10 mouse cellular contexts compared by ENCODE assay signal in genomic region chr1:194622174-194622573, GRCm38 (mm10). TPM values are rescaled to one million over a fixed set of nuclear protein-coding genes. Genes with fewer than 3 reads are reported as not detected.
A peak's percentile ranks its signal among the peaks of the same experiment; 100 is the strongest.
DNase-seq lines count a peak whose midpoint lies in the region; ATAC-seq and TF ChIP-seq lines count a peak whose summit lies in the region.
"Had no signal": no experiment of that assay in that cellular context is flagged by ENCODE, and none has a peak within 500 bp of the region (broad histone marks: within the 10 kb centered on the region; RNA-seq: fewer than 3 reads in every experiment).

No protein-coding gene starts in this region.

- TF ChIP-seq CTCF in kidney, postnatal 0 days (IDR thresholded peaks at IDR 0.05; ENCODE audit: low read depth): no peak
- no peak for TF ChIP-seq CTCF in midbrain, postnatal 0 days (IDR thresholded peaks at IDR 0.05)
- no peak for TF ChIP-seq CTCF in thymus, adult 2 months (IDR thresholded peaks at IDR 0.05; ENCODE audit: borderline replicate concordance, control insufficient read depth, extremely low read depth, insufficient read depth, low read length, poor library complexity)

- H3K27ac ChIP-seq in kidney, postnatal 0 days: no peak overlapping the region
- H3K27ac ChIP-seq in forebrain, embryonic 10.5 days: no peak overlapping the region
- peak overlapping the region; percentile 10; the same call in 1 of the 2 replicates for H3K27ac ChIP-seq in hindbrain, embryonic 16.5 days (ENCODE audit: low read depth, low read length)
- no peak overlapping the region for H3K27ac ChIP-seq in midbrain, postnatal 0 days (ENCODE audit: low read depth, low read length)
- H3K27ac ChIP-seq in thymus, adult 2 months (ENCODE audit: control insufficient read depth, insufficient read depth, low read length): no peak overlapping the region

- H3K4me3 ChIP-seq in kidney, postnatal 0 days (replicated peaks; ENCODE audit: low read depth, low read length): 0 out of 2 replicates have a peak overlapping the region, but pooled peaks have one; percentile 78
- peak overlapping the region; percentile 81 for H3K4me3 ChIP-seq in forebrain, embryonic 10.5 days
- H3K4me3 ChIP-seq in hindbrain, embryonic 16.5 days (ENCODE audit: low read length): peak overlapping the region; percentile 97
- peak overlapping the region; percentile 94 for H3K4me3 ChIP-seq in midbrain, postnatal 0 days (ENCODE audit: low read depth, low read length)
- no peak overlapping the region for H3K4me3 ChIP-seq in thymus, adult 2 months (ENCODE audit: control insufficient read depth, insufficient read depth, low read length)

- H3K9ac ChIP-seq in kidney, postnatal 0 days (ENCODE audit: low read depth, low read length): no peak overlapping the region
- H3K9ac ChIP-seq in hindbrain, embryonic 16.5 days (ENCODE audit: low read depth, low read length): peak overlapping the region; percentile 97
- H3K9ac ChIP-seq in midbrain, postnatal 0 days (replicated peaks; ENCODE audit: low read length, poor library complexity, severe bottlenecking): peak overlapping the region; percentile 48; the same call in 1 of the 2 replicates

- H3K4me2 ChIP-seq in kidney, postnatal 0 days (ENCODE audit: low read length): peak overlapping the region; percentile 91
- peak overlapping the region; percentile 90 for H3K4me2 ChIP-seq in hindbrain, embryonic 16.5 days (ENCODE audit: low read length)
- peak overlapping the region; percentile 88 for H3K4me2 ChIP-seq in midbrain, postnatal 0 days (ENCODE audit: low read depth, low read length, poor library complexity, severe bottlenecking)

- no peaks in the 10 kb centered on the region for H3K9me3 ChIP-seq in kidney, postnatal 0 days (replicated peaks; ENCODE audit: low read length)
- H3K9me3 ChIP-seq in forebrain, embryonic 10.5 days: no peaks in the 10 kb centered on the region
- H3K9me3 ChIP-seq in hindbrain, embryonic 16.5 days (ENCODE audit: control insufficient read depth, low read length): no peaks in the 10 kb centered on the region
- H3K9me3 ChIP-seq in midbrain, postnatal 0 days (ENCODE audit: low read length): no peaks in the 10 kb centered on the region

- TF ChIP-seq POLR2A in thymus, adult 2 months (IDR thresholded peaks at IDR 0.05; ENCODE audit: control insufficient read depth, extremely low read depth, insufficient read depth, low read length, poor library complexity): no peak

- ATAC-seq in kidney, postnatal 0 days (replicated peaks; ENCODE audit: low FRiP score, low read depth): no peak
- no peak for ATAC-seq in hindbrain, embryonic 16.5 days
- ATAC-seq in midbrain, postnatal 0 days (ENCODE audit: low FRiP score): no peak

- peaks cover 12% of the 10 kb centered on the region for H3K4me1 ChIP-seq in kidney, postnatal 0 days (replicated peaks; ENCODE audit: insufficient read depth, low read length)
- peaks cover 81% of the 10 kb centered on the region for H3K4me1 ChIP-seq in forebrain, embryonic 10.5 days
- H3K4me1 ChIP-seq in hindbrain, embryonic 16.5 days (ENCODE audit: control insufficient read depth, insufficient read depth, low read depth, low read length): peaks cover 39% of the 10 kb centered on the region
- peaks cover 17% of the 10 kb centered on the region for H3K4me1 ChIP-seq in midbrain, postnatal 0 days (ENCODE audit: insufficient read depth, low read length)
- no peaks in the 10 kb centered on the region; the same call in 1 of the 2 replicates for H3K4me1 ChIP-seq in thymus, adult 2 months (replicated peaks; ENCODE audit: control insufficient read depth, insufficient read depth, low read length)

- DNase-seq in kidney, postnatal 0 days (ENCODE audit: low spot score): no peak
- DNase-seq in kidney, postnatal 14 days: no peak
- no peak for DNase-seq in forebrain, embryonic 10.5 days (ENCODE audit: extremely low spot score, low spot score)
- DNase-seq in midbrain, postnatal 0 days (ENCODE audit: low spot score): no peak
- DNase-seq in thymus, adult 2 months: no peak
- DNase-seq in cerebellum, postnatal 10 days: no peak
- DNase-seq in cerebellum, postnatal 14 days: no peak
- DNase-seq: kidney, postnatal 25 days; right cerebral cortex, postnatal 4 days had no signal

- WGBS in kidney, postnatal 0 days: 75% methylated on average over 3 of the region's 3 CpGs
- 64% methylated on average over 3 of the region's 3 CpGs for WGBS in forebrain, embryonic 10.5 days
- WGBS in hindbrain, embryonic 16.5 days: 18% methylated on average over 3 of the region's 3 CpGs
- WGBS in midbrain, postnatal 0 days: 54% methylated on average over 3 of the region's 3 CpGs
- 83% methylated on average over 3 of the region's 3 CpGs for WGBS in thymus, adult 2 months

- no peaks in the 10 kb centered on the region for H3K36me3 ChIP-seq in kidney, postnatal 0 days (ENCODE audit: insufficient read depth, low read length)
- no peaks in the 10 kb centered on the region for H3K36me3 ChIP-seq in forebrain, embryonic 10.5 days (replicated peaks)
- no peaks in the 10 kb centered on the region for H3K36me3 ChIP-seq in hindbrain, embryonic 16.5 days (ENCODE audit: control insufficient read depth, insufficient read depth, low read length)
- H3K36me3 ChIP-seq in midbrain, postnatal 0 days (ENCODE audit: insufficient read depth, low read length): no peaks in the 10 kb centered on the region
- no peaks in the 10 kb centered on the region for H3K36me3 ChIP-seq in thymus, adult 2 months (ENCODE audit: control insufficient read depth, insufficient read depth, low read length)

- H3K27me3 ChIP-seq in kidney, postnatal 0 days (ENCODE audit: insufficient read depth, low read length): no peaks in the 10 kb centered on the region
- H3K27me3 ChIP-seq in forebrain, embryonic 10.5 days (ENCODE audit: poor library complexity, severe bottlenecking): peaks cover 43% of the 10 kb centered on the region
- no peaks in the 10 kb centered on the region for H3K27me3 ChIP-seq in hindbrain, embryonic 16.5 days (replicated peaks; ENCODE audit: control insufficient read depth, insufficient read depth, low read length)
- H3K27me3 ChIP-seq in midbrain, postnatal 0 days (ENCODE audit: insufficient read depth, low read length): no peaks in the 10 kb centered on the region
- H3K27me3 ChIP-seq in thymus, adult 2 months (ENCODE audit: control insufficient read depth, insufficient read depth, low read length): peaks cover 3% of the 10 kb centered on the region; the same call in 1 of the 2 replicates

RNA-seq across cellular contexts. Expression of gene Plxna2, which starts 4.2 kb away (rescaled TPM):
- 2.6 and 2.8 TPM in 2 replicates for polyA plus RNA-seq in kidney, postnatal 0 days (2015; fragmentation: Nextera tagmentation; extraction: Ambion mirVana)
- 6.5 and 7.4 TPM in 2 replicates for polyA plus RNA-seq in forebrain, embryonic 10.5 days (2016; fragmentation: Nextera tagmentation; extraction: Ambion mirVana)
- 24.2 and 28.3 TPM in 2 replicates for polyA plus RNA-seq in hindbrain, embryonic 16.5 days (2015; fragmentation: Nextera tagmentation; extraction: Ambion mirVana)
- total RNA-seq in midbrain, postnatal 0 days (2014; rRNA removed): 43.6 and 44.3 TPM in 2 replicates
- 8.3 and 9.9 TPM in 2 replicates for polyA plus RNA-seq in midbrain, postnatal 0 days (2015; fragmentation: Nextera tagmentation; extraction: Ambion mirVana)
- 3.2 and 4.0 TPM in 2 replicates for polyA plus RNA-seq in thymus, adult 2 months (2012; rRNA removed)
